Mouse (Mus musculus): Measurements from ENCODE around the gene Sel1l. TPM values are rescaled to one million over a fixed set of nuclear protein-coding genes. Genes with fewer than 3 reads are reported as not detected.

Sel1l gene
- polyA plus RNA-seq, 1 experiment from 2014 or later: 94.4 TPM

DNA sequence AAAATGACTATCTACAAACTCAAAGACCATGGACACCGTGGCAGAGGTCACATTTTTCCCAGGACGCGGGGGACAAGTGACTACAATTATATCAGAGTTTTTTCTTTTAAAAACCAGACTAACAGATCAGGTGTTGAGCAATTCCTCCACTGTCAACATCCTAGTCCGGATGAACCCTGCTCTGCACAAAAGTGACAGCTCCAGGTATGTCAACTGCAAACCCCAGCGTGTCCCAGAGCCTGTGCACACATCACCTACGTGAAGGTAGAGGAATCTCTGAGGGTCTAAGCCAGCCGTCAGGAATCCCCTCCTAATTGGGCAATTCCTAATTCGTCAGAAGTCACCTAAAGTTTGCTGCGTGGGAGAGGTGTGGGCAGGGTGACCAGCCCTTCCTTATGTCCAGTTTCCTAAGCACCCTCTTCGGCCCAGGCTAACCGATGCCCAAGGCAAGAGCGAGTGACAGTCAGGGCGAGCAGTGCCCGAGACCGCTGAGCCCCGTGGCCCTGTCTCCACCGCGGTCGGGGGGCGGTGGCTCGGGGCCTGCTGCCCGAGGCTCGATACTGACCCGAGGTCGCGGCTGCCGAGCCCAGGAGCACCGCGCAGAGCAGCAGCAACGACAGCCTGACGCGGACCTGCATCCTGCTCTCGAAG is 438 bp downstream of the Sel1l start:
- ATAC-seq (ENCODE audit: low FRiP score, low TSS enrichment): peak; percentile 76
- H3K27me3 ChIP-seq (ENCODE audit: insufficient read depth, low read length): no peaks in the 10 kb centered on the region
- H3K4me3 ChIP-seq (ENCODE audit: low read length): peak overlapping the region; percentile 80
- H3K9ac ChIP-seq (replicated peaks; ENCODE audit: low read length): peak overlapping the region; percentile 91
- peaks cover 7% of the 10 kb centered on the region for H3K4me1 ChIP-seq (ENCODE audit: insufficient read depth, low read length)
- H3K36me3 ChIP-seq (ENCODE audit: insufficient read depth, low read length): no peaks in the 10 kb centered on the region
- WGBS: 1% methylated on average over 32 of the region's 33 CpGs
- H3K4me2 ChIP-seq (replicated peaks; ENCODE audit: low read depth, low read length): peak overlapping the region; percentile 78
- no peaks in the 10 kb centered on the region for H3K9me3 ChIP-seq (ENCODE audit: low read length)
- peak overlapping the region; percentile 36; the same call in 1 of the 2 replicates for H3K27ac ChIP-seq (ENCODE audit: low read length)

GRCm38 (mm10) chr12:91846038-91846437 is 2.9 kb downstream of the Sel1l start:
- Histone ChIP-seq H3K4me1 (ENCODE audit: insufficient read depth, low read length) (peaks cover 7% of the 10 kb centered on the region), H3K4me3 (ENCODE audit: low read length) (no peak overlapping the region), H3K36me3 (ENCODE audit: insufficient read depth, low read length) (peaks cover 13% of the 10 kb centered on the region; the same call in 1 of the 2 replicates), H3K4me2 (replicated peaks; ENCODE audit: low read depth, low read length) (no peak overlapping the region), H3K27ac (ENCODE audit: low read length) (no peak overlapping the region), H3K27me3 (ENCODE audit: insufficient read depth, low read length) (no peaks in the 10 kb centered on the region), H3K9me3 (ENCODE audit: low read length) (no peaks in the 10 kb centered on the region), H3K9ac (replicated peaks; ENCODE audit: low read length) (no peak overlapping the region)
- no peak for ATAC-seq (ENCODE audit: low FRiP score, low TSS enrichment)
- WGBS: 86% methylated on average over 6 of the region's 6 CpGs

- Histone ChIP-seq H3K36me3 (ENCODE audit: insufficient read depth, low read length) (peaks cover 20% of the 10 kb centered on the region; the same call in 1 of the 2 replicates), H3K27me3 (ENCODE audit: insufficient read depth, low read length) (no peaks in the 10 kb centered on the region), H3K4me2 (replicated peaks; ENCODE audit: low read depth, low read length) (no peak overlapping the region), H3K9ac (replicated peaks; ENCODE audit: low read length) (no peak overlapping the region), H3K4me1 (ENCODE audit: insufficient read depth, low read length) (peaks cover 7% of the 10 kb centered on the region), H3K4me3 (ENCODE audit: low read length) (no peak overlapping the region), H3K9me3 (ENCODE audit: low read length) (no peaks in the 10 kb centered on the region), H3K27ac (ENCODE audit: low read length) (no peak overlapping the region)
- no peak for ATAC-seq (ENCODE audit: low FRiP score, low TSS enrichment)
- 92% methylated on average over 9 of the region's 9 CpGs for WGBS
These were observed 3.6 kb downstream of the Sel1l start for GRCm38 (mm10) chr12:91845393-91845792.

GRCm38 (mm10) chr12:91844542-91844941 is 4.4 kb downstream of the Sel1l start:
- H3K9me3 ChIP-seq (ENCODE audit: low read length): no peaks in the 10 kb centered on the region
- no peak overlapping the region for H3K9ac ChIP-seq (replicated peaks; ENCODE audit: low read length)
- no peaks in the 10 kb centered on the region for H3K27me3 ChIP-seq (ENCODE audit: insufficient read depth, low read length)
- ATAC-seq (ENCODE audit: low FRiP score, low TSS enrichment): no peak
- no peak overlapping the region for H3K27ac ChIP-seq (ENCODE audit: low read length)
- no peak overlapping the region for H3K4me2 ChIP-seq (replicated peaks; ENCODE audit: low read depth, low read length)
- whole genome bisulfite sequencing: 40% methylated on average over 4 of the region's 4 CpGs
- peaks cover 25% of the 10 kb centered on the region for H3K36me3 ChIP-seq (ENCODE audit: insufficient read depth, low read length)
- no peak overlapping the region for H3K4me3 ChIP-seq (ENCODE audit: low read length)
- peaks cover 7% of the 10 kb centered on the region for H3K4me1 ChIP-seq (ENCODE audit: insufficient read depth, low read length)

DNA sequence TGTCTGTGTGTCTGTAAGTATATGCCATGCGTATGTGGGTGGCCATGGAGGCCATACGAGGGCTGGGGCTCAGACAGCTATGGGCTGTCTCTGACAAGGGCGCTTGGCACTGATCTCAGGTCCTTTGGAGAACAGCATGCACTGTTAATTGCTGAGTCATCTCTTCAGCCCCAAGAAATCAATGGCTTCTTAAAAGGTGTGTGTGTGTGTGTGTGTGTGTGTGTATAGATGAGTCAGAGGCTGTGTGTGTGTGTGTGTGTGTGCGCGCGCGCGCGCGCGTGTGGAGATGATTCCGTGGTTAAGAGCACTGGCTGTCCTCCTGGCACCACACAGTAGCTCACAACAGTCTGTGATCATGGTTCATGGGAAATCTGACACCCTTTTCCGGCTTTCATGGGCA is 5.1 kb downstream of the Sel1l start:
- peaks cover 31% of the 10 kb centered on the region for H3K36me3 ChIP-seq (ENCODE audit: insufficient read depth, low read length)
- H3K4me2 ChIP-seq (replicated peaks; ENCODE audit: low read depth, low read length): no peak overlapping the region
- H3K27ac ChIP-seq (ENCODE audit: low read length): no peak overlapping the region
- ATAC-seq (ENCODE audit: low FRiP score, low TSS enrichment): no peak
- no peak overlapping the region for H3K4me3 ChIP-seq (ENCODE audit: low read length)
- 95% methylated on average over 13 of the region's 13 CpGs for WGBS
- no peaks in the 10 kb centered on the region for H3K27me3 ChIP-seq (ENCODE audit: insufficient read depth, low read length)
- H3K9me3 ChIP-seq (ENCODE audit: low read length): no peaks in the 10 kb centered on the region
- H3K9ac ChIP-seq (replicated peaks; ENCODE audit: low read length): no peak overlapping the region
- H3K4me1 ChIP-seq (ENCODE audit: insufficient read depth, low read length): peaks cover 7% of the 10 kb centered on the region

DNA sequence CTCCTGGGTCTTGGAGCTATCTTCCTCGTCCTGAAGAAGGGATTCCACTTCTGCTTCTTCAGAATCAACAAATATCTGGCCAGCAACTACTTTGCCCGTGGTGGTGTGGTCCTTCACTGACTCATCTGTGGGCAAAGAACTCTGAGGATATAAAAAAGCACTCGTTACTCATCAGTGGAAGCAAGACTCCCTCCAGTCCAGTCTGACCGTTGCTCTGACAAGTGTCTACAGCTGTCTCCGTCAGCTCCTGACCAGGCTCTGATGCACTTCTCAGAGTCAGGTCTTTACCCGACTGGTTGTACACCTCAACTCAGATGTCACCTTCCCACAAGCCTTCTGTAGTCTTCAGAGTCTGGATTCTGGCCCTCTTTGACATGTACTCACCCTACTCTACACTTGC is 7.2 kb downstream of the Sel1l start:
- no peak overlapping the region for H3K4me3 ChIP-seq (ENCODE audit: low read length)
- WGBS: 87% methylated on average over 6 of the region's 6 CpGs

GRCm38 (mm10) chr12:91838261-91838660 is 10.7 kb downstream of the Sel1l start:
- WGBS: 53% methylated on average over 7 of the region's 7 CpGs
- no peaks in the 10 kb centered on the region; the same call in 1 of the 2 replicates for H3K4me1 ChIP-seq (ENCODE audit: insufficient read depth, low read length)
- no peak for ATAC-seq (ENCODE audit: low FRiP score, low TSS enrichment)
- H3K9me3 ChIP-seq (ENCODE audit: low read length): no peaks in the 10 kb centered on the region
- H3K27ac ChIP-seq (ENCODE audit: low read length): no peak overlapping the region
- no peak overlapping the region for H3K4me3 ChIP-seq (ENCODE audit: low read length)
- H3K4me2 ChIP-seq (replicated peaks; ENCODE audit: low read depth, low read length): no peak overlapping the region
- H3K36me3 ChIP-seq (ENCODE audit: insufficient read depth, low read length): peaks cover 62% of the 10 kb centered on the region
- no peak overlapping the region for H3K9ac ChIP-seq (replicated peaks; ENCODE audit: low read length)
- H3K27me3 ChIP-seq (ENCODE audit: insufficient read depth, low read length): no peaks in the 10 kb centered on the region

More for the DNA sequence above, 7.2 kb downstream of the Sel1l start:
- no peaks in the 10 kb centered on the region for H3K9me3 ChIP-seq (ENCODE audit: low read length)
- no peak for ATAC-seq (ENCODE audit: low FRiP score, low TSS enrichment)
- H3K27ac ChIP-seq (ENCODE audit: low read length): no peak overlapping the region
- no peaks in the 10 kb centered on the region for H3K27me3 ChIP-seq (ENCODE audit: insufficient read depth, low read length)
- H3K4me2 ChIP-seq (replicated peaks; ENCODE audit: low read depth, low read length): no peak overlapping the region
- no peak overlapping the region for H3K9ac ChIP-seq (replicated peaks; ENCODE audit: low read length)
- H3K4me1 ChIP-seq (ENCODE audit: insufficient read depth, low read length): no peaks in the 10 kb centered on the region
- peaks cover 47% of the 10 kb centered on the region for H3K36me3 ChIP-seq (ENCODE audit: insufficient read depth, low read length)

GRCm38 (mm10) chr12:91837401-91838065 is 11.4 kb downstream of the Sel1l start:
- H3K9me3 ChIP-seq (ENCODE audit: low read length): no peaks in the 10 kb centered on the region
- 87% methylated on average over 7 of the region's 7 CpGs for WGBS
- ATAC-seq (ENCODE audit: low FRiP score, low TSS enrichment): peak; percentile 44; the same call in 1 of the 2 replicates

DNA sequence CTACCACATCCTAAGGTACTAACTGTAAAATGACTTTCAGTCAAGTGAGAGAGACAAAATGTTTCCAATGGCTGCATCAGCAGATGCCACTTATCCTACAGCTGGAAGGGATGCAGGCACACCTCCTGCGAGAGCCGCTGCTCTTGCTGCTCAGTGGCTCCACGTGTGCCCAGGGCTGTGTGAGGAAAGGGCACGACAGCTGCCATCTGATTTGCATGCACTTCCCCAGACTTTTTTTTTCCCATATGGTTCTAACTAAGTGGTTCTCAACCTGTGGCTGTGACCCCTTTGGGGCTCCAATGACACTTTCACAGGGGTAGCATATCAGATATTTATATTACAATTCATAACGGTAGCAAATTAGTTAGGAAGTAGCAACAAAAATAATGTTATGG is 15.0 kb downstream of the Sel1l start:
- Histone ChIP-seq H3K36me3 (ENCODE audit: insufficient read depth, low read length) (peaks cover 52% of the 10 kb centered on the region), H3K4me1 (ENCODE audit: insufficient read depth, low read length) (no peaks in the 10 kb centered on the region; the same call in 1 of the 2 replicates), H3K9me3 (ENCODE audit: low read length) (no peaks in the 10 kb centered on the region), H3K4me2 (replicated peaks; ENCODE audit: low read depth, low read length) (no peak overlapping the region), H3K9ac (replicated peaks; ENCODE audit: low read length) (no peak overlapping the region), H3K27me3 (ENCODE audit: insufficient read depth, low read length) (no peaks in the 10 kb centered on the region), H3K4me3 (ENCODE audit: low read length) (no peak overlapping the region), H3K27ac (ENCODE audit: low read length) (no peak overlapping the region)
- WGBS: 75% methylated on average over 5 of the region's 5 CpGs
- no peak for ATAC-seq (ENCODE audit: low FRiP score, low TSS enrichment)

More at GRCm38 (mm10) chr12:91837401-91838065, 11.4 kb downstream of the Sel1l start:
- Histone ChIP-seq H3K4me2 (replicated peaks; ENCODE audit: low read depth, low read length) (no peak overlapping the region), H3K27me3 (ENCODE audit: insufficient read depth, low read length) (no peaks in the 10 kb centered on the region), H3K36me3 (ENCODE audit: insufficient read depth, low read length) (peaks cover 67% of the 10 kb centered on the region), H3K4me3 (ENCODE audit: low read length) (no peak overlapping the region), H3K9ac (replicated peaks; ENCODE audit: low read length) (no peak overlapping the region), H3K27ac (ENCODE audit: low read length) (no peak overlapping the region), H3K4me1 (ENCODE audit: insufficient read depth, low read length) (no peaks in the 10 kb centered on the region; the same call in 1 of the 2 replicates)
